Mouse (Mus musculus) liver, postnatal 0 days (tissue): ENCODE data around the gene Agfg1. TPM values are rescaled to one million over a fixed set of nuclear protein-coding genes. Genes with fewer than 3 reads are reported as not detected.

ENCODE experiments used
- ATAC-seq: fragments of 200-750 bp; cut with Nextera tagmentation; 2 replicates; pipeline ENCODE4 v1.8.0; 2017; ENCODE audit warnings: mild to moderate bottlenecking, moderate library complexity
- DNase-seq: peaks from one replicate; pipeline ENCODE4 v3.0.0-alpha.2; 2016
- H3K27ac ChIP-seq: fragments of 300-500 bp; sonication (generic); 2 replicates; pipeline ENCODE4 v1.5.1; 2014; ENCODE audit warnings: antibody characterized with exemption, moderate library complexity, mild to moderate bottlenecking, low read depth
- H3K27me3 ChIP-seq: fragments of 300-500 bp; sonication (generic); 2 replicates; pipeline ENCODE4 v1.6.1; 2014; ENCODE audit warnings: low read length, control low read depth, mixed read lengths; ENCODE audit not compliant: insufficient read depth
- H3K36me3 ChIP-seq: fragments of 300-500 bp; sonication (generic); replicated peaks from 2 replicates; pipeline ENCODE4 v1.6.1; 2014; ENCODE audit warnings: mild to moderate bottlenecking, control low read depth, low read length, moderate library complexity, mixed read lengths; ENCODE audit not compliant: insufficient read depth
- H3K4me1 ChIP-seq: fragments of 300-500 bp; sonication (generic); 2 replicates; pipeline ENCODE4 v1.6.1; 2014; ENCODE audit warnings: antibody characterized with exemption, mild to moderate bottlenecking, control low read depth; ENCODE audit not compliant: insufficient read depth
- H3K4me2 ChIP-seq: fragments of 300-500 bp; sonication (generic); 2 replicates; pipeline ENCODE4 v1.6.1; 2014; ENCODE audit warnings: low read depth, mild to moderate bottlenecking, low read length, moderate library complexity, mixed read lengths
- H3K4me3 ChIP-seq: fragments of 300-500 bp; sonication (generic); 2 replicates; pipeline ENCODE4 v1.5.1; 2014; ENCODE audit warnings: low read depth, low read length
- H3K9ac ChIP-seq: fragments of 300-500 bp; sonication (generic); replicated peaks from 2 replicates; pipeline ENCODE4 v1.6.1; 2014; ENCODE audit warnings: mild to moderate bottlenecking, moderate library complexity
- H3K9me3 ChIP-seq: fragments of 300-500 bp; sonication (generic); 2 replicates; pipeline ENCODE4 v1.6.1; 2016; ENCODE audit warnings: mild to moderate bottlenecking, control low read depth, low read length, mixed read lengths
- CTCF ChIP-seq: sonication (generic); IDR thresholded peaks from 2 replicates; pipeline ENCODE4 v1.5.1; 2016; ENCODE audit warnings: antibody characterized with exemption, low read depth
- EP300 ChIP-seq: IDR thresholded peaks from 2 replicates; pipeline ENCODE4 v1.6.1; 2016; ENCODE audit warnings: antibody characterized with exemption, low read depth, mild to moderate bottlenecking
- WGBS: fragments of 180-500 bp; shearing (Covaris S2); extraction: QIAGEN DNeasy Blood & Tissue Kit; methylation state at CpG from one replicate; pipeline ENCODE4 v1.1.7; 2014; ENCODE audit not compliant: insufficient replicate concordance; 5-methylcytosine and 5-hydroxymethylcytosine counted together
- polyA plus RNA-seq: library from polyadenylated mRNA; unstranded; fragments of >200 nt; fragmentation: Nextera tagmentation; extraction: Ambion mirVana; gene quantifications from 2 replicates; pipeline ENCODE4 v1.2.1, GENCODE M21; 2015

Gene Agfg1
- polyA plus RNA-seq, 1 experiment from 2014 or later = 14.2 TPM

DNA sequence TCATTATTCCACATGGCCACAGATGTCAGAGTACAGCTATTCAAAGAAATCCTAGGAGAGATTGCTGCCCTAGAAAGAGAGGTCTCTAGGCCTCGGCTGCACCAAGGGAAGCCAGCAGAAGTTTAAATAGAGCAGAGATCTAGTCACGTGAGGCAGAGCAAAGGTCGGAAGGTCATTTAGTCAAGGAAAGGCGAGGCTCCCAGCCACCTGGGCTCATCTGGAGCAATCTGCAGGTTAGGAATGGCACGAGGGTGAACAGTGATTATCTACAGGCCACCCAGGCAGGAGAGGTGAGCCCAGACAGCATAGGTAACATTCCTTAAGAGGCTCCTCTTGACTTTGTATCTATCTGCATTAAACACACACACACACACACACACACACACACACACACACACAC, 12.4 kb upstream of the Agfg1 start:
- no peak overlapping the region for H3K9ac ChIP-seq
- peak overlapping the region; percentile 23; the same call in 1 of the 2 replicates for H3K27ac ChIP-seq

GRCm38 (mm10) chr1:82830771-82831170, 8.5 kb upstream of the Agfg1 start:
- Histone ChIP-seq H3K27me3 (no peaks in the 10 kb centered on the region), H3K27ac (no peak overlapping the region), H3K9ac (no peak overlapping the region), H3K4me2 (no peak overlapping the region), H3K4me3 (no peak overlapping the region), H3K9me3 (no peaks in the 10 kb centered on the region), H3K36me3 (no peaks in the 10 kb centered on the region), H3K4me1 (peaks cover 51% of the 10 kb centered on the region)
- TF ChIP-seq EP300 (no peak), CTCF (no peak)
- 89% methylated on average over 1 of the region's 1 CpGs for WGBS
- no peak for DNase-seq
- no peak for ATAC-seq

More for the DNA sequence above, 12.4 kb upstream of the Agfg1 start:
- H3K4me3 ChIP-seq = no peak overlapping the region
- TF ChIP-seq EP300 (no peak), CTCF (no peak)
- DNase-seq (no peak), ATAC-seq (no peak)
- 51% methylated on average over 5 of the region's 5 CpGs for WGBS
- H3K27me3 ChIP-seq = no peaks in the 10 kb centered on the region
- H3K9me3 ChIP-seq = no peaks in the 10 kb centered on the region
- H3K36me3 ChIP-seq = no peaks in the 10 kb centered on the region
- H3K4me2 ChIP-seq = no peak overlapping the region
- peaks cover 31% of the 10 kb centered on the region for H3K4me1 ChIP-seq

DNA sequence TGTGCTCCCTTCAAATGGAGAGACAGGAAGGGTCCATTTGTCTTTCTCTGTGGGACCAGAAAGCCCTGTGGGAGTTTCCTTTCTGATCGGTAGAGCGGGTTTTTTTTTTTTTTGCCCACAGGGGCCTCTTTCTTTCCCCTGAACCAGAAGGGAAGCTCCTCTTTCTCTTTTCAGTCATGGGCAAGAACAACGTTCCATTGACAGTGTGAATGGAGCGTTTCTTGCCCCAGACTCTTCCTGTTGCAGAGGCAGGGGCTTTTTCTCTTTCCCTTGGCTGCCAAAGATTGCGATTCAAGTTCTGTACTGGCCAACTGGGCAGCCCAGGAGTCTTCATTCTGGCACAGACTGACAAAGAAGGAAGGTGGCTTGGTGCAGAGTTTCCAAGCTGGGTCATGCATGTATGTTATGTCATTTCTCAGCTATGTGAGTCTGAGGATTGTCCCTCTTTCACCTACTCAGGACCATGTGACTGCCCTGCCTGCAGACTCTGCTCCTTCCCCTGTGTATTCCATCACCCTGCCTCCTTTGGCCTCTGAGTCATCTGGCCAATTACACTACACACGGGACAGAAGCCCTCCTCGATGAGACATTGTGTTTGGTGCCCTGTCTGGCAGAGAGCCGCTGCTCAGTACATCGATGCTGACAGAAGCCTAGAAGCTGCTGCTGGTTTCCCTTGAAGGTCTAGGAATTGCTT, 7.6 kb upstream of the Agfg1 start:
- Histone ChIP-seq H3K4me3 (no peak overlapping the region), H3K4me2 (peak overlapping the region; percentile 27; the same call in 1 of the 2 replicates), H3K27me3 (no peaks in the 10 kb centered on the region), H3K9ac (no peak overlapping the region), H3K27ac (peak overlapping the region; percentile 31), H3K9me3 (no peaks in the 10 kb centered on the region), H3K4me1 (peaks cover 48% of the 10 kb centered on the region), H3K36me3 (no peaks in the 10 kb centered on the region)
- 49% methylated on average over 9 of the region's 9 CpGs for WGBS
- no peak for ATAC-seq
- DNase-seq = no peak
- no peak for TF ChIP-seq CTCF
- no peak for TF ChIP-seq EP300

- no peaks in the 10 kb centered on the region for H3K9me3 ChIP-seq
- no peak overlapping the region for H3K9ac ChIP-seq
- peaks cover 47% of the 10 kb centered on the region for H3K4me1 ChIP-seq
- no peak for DNase-seq
- no peaks in the 10 kb centered on the region for H3K27me3 ChIP-seq
- ATAC-seq = no peak
- no peaks in the 10 kb centered on the region for H3K36me3 ChIP-seq
- no peak overlapping the region for H3K4me3 ChIP-seq
- peak overlapping the region; percentile 31 for H3K27ac ChIP-seq
- TF ChIP-seq EP300 (0 out of 2 replicates have a peak, but pooled peaks have one; percentile 11), CTCF (no peak)
- H3K4me2 ChIP-seq = no peak overlapping the region
- 75% methylated on average over 11 of the region's 11 CpGs for WGBS
Observed at GRCm38 (mm10) chr1:82832495-82833021, 6.7 kb upstream of the Agfg1 start.

GRCm38 (mm10) chr1:82833501-82833900, 5.8 kb upstream of the Agfg1 start:
- Histone ChIP-seq H3K27me3 (no peaks in the 10 kb centered on the region), H3K9me3 (no peaks in the 10 kb centered on the region), H3K36me3 (no peaks in the 10 kb centered on the region), H3K9ac (no peak overlapping the region), H3K4me3 (no peak overlapping the region), H3K4me1 (peaks cover 50% of the 10 kb centered on the region), H3K27ac (0 out of 2 replicates have a peak overlapping the region, but pooled peaks have one; percentile 8), H3K4me2 (no peak overlapping the region)
- TF ChIP-seq EP300 (no peak), CTCF (no peak)
- no peak for DNase-seq
- no peak for ATAC-seq
- 91% methylated on average over 2 of the region's 2 CpGs for WGBS

DNA sequence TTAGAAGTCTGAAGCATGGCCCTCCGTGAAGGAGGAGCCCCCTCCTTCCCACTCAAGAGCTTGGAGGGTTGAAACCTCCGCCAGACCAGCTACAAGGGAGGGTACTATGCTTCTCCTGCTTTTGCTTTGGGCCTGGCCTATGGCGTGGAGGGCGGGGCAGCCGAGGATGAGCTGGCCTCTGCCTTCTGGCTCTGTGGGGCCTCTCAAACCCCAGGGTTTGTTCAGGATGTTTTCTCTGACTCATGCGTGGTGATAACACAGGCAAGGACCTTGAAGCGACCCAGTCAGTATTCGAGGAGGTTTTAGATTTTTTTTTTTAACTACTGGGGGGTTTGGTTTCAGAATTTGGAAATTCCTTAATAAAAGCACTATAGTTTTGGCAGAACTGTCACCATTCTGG, 4.7 kb upstream of the Agfg1 start:
- Histone ChIP-seq H3K36me3 (no peaks in the 10 kb centered on the region), H3K4me2 (no peak overlapping the region), H3K9me3 (no peaks in the 10 kb centered on the region), H3K4me3 (no peak overlapping the region), H3K9ac (peak overlapping the region; percentile 2; the same call in 1 of the 2 replicates), H3K27me3 (no peaks in the 10 kb centered on the region), H3K27ac (peak overlapping the region; percentile 90), H3K4me1 (peaks cover 56% of the 10 kb centered on the region)
- 28% methylated on average over 8 of the region's 8 CpGs for WGBS
- TF ChIP-seq CTCF (no peak), EP300 (peak; percentile 56; the same call in 1 of the 2 replicates)
- peak; percentile 77 for DNase-seq
- peak; percentile 74 for ATAC-seq
